Mouse (Mus musculus) cerebellum, postnatal 10 days (tissue): Measurements from ENCODE around the gene Syt2.

Experiments
- DNase-seq, 2 experiments: peaks; one replicate each; pipeline ENCODE4 v3.0.0; 2021; ENCODE audit warnings: mixed read lengths in 2 of 2

Gene Syt2

GRCm38 (mm10) chr1:134774728-134775287 lies 128.3 kb downstream of the Syt2 start:
- DNase-seq, result no peak

- DNase-seq, result no peak
These were observed 129.2 kb downstream of the Syt2 start for GRCm38 (mm10) chr1:134775631-134776030.

- DNase-seq, result no peak
These were observed 130.9 kb downstream of the Syt2 start for GRCm38 (mm10) chr1:134777201-134777885.

GRCm38 (mm10) chr1:134777936-134778548 lies 131.6 kb downstream of the Syt2 start:
- peak; percentile 59 to 65 for DNase-seq

GRCm38 (mm10) chr1:134782797-134783196 lies 136.3 kb downstream of the Syt2 start:
- no peak for DNase-seq

GRCm38 (mm10) chr1:134783958-134784357 lies 137.5 kb downstream of the Syt2 start:
- DNase-seq, result no peak

GRCm38 (mm10) chr1:134784481-134784880 lies 138.0 kb downstream of the Syt2 start:
- no peak for DNase-seq

GRCm38 (mm10) chr1:134784911-134785310 lies 138.4 kb downstream of the Syt2 start:
- DNase-seq, result no peak

GRCm38 (mm10) chr1:134788096-134788495 lies 141.6 kb downstream of the Syt2 start:
- no peak for DNase-seq

- peak in 1 of 2 experiments; percentile 42 for DNase-seq
These were observed 144.4 kb downstream of the Syt2 start for GRCm38 (mm10) chr1:134790716-134791439.

- no peak for DNase-seq
These were observed 145.0 kb downstream of the Syt2 start for GRCm38 (mm10) chr1:134791456-134791855.

- DNase-seq, result peak; percentile 22 to 31
These were observed 149.6 kb downstream of the Syt2 start for GRCm38 (mm10) chr1:134796076-134796475.

GRCm38 (mm10) chr1:134796536-134796935 lies 150.1 kb downstream of the Syt2 start:
- peak; percentile 63 to 65 for DNase-seq

GRCm38 (mm10) chr1:134801758-134802157 lies 155.3 kb downstream of the Syt2 start:
- DNase-seq, result no peak

- peak; percentile 53 to 58 for DNase-seq
These were observed 157.0 kb downstream of the Syt2 start for GRCm38 (mm10) chr1:134803286-134804117.

- no peak for DNase-seq
These were observed 157.9 kb downstream of the Syt2 start for GRCm38 (mm10) chr1:134804373-134804772.

- DNase-seq, result peak; percentile 58 to 70
These were observed 159.0 kb downstream of the Syt2 start for GRCm38 (mm10) chr1:134805471-134805870.
